Mouse (Mus musculus): ENCODE measurements around the gene Gripap1. TPM values are rescaled to one million over a fixed set of nuclear protein-coding genes. Genes with fewer than 3 reads are reported as not detected.
"Not testable (repeated sequence)": the region's sequence is repeated elsewhere in the genome, so short reads cannot be mapped to it uniquely, and the experiment has no call there.

Gene Gripap1
- polyA plus RNA-seq, 1 experiment: 19.5 TPM

- no peak for DNase-seq (ENCODE audit: low read depth, low spot score)
- 35% methylated on average over 8 of the region's 8 CpGs for WGBS
Measured at GRCm38 (mm10) chrX:7776329-7777082, 13.1 kb upstream of the Gripap1 start.

GRCm38 (mm10) chrX:7778450-7779244 lies 10.9 kb upstream of the Gripap1 start:
- WGBS: 65% methylated on average over 7 of the region's 7 CpGs

GRCm38 (mm10) chrX:7779294-7779693 lies 10.3 kb upstream of the Gripap1 start:
- WGBS: 20% methylated on average over 3 of the region's 3 CpGs
- no peak for DNase-seq (ENCODE audit: low read depth, low spot score)

More at GRCm38 (mm10) chrX:7778450-7779244, 10.9 kb upstream of the Gripap1 start:
- DNase-seq (ENCODE audit: low read depth, low spot score): no peak

- 53% methylated on average over 4 of the region's 4 CpGs for WGBS
- DNase-seq (ENCODE audit: low read depth, low spot score): no peak
Measured at GRCm38 (mm10) chrX:7782603-7783092, 6.9 kb upstream of the Gripap1 start.

DNA sequence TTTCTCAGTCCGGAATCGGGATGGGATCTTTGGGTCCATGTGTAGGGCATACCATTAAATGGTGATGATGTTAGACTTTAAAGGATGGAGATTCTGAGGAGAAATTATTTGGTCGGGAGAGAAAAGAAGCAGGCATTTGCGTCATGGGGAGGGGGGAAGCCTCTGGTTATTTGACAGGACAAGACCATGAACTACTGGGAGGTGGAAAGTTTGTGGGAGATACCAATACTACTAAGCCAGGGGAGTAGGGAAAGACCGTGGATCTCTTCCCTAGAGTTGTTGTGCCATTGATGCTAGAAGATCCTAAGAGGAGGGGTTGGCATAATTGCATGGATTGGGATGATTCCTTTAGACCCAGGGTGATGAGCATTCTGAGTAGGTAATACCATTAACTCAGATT lies 744 bp downstream of the Gripap1 start:
- 22% methylated on average over 5 of the region's 5 CpGs for WGBS
- no peak for DNase-seq (ENCODE audit: low read depth, low spot score)

DNA sequence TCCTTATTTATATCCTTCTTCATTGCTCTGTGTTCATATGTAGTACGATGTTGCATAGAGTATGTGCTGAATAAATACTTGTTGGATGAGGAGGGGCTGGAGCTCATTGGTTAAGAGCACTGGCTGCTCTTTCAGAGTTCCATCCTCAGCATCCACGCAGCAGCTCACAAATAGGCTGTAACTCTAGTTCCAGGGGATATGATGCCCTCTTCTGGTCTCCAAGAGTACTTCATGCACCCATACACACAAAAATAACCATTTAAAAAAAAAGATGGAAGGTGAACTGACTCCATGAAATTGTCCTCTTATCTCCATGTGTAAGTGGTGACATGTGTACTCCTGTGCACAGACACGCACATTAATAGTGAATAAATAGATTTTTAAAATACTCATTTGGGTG lies 3.8 kb downstream of the Gripap1 start:
- 50% methylated on average over 3 of the region's 3 CpGs for WGBS
- no peak for DNase-seq (ENCODE audit: low read depth, low spot score)

GRCm38 (mm10) chrX:7795016-7795415 lies 5.5 kb downstream of the Gripap1 start:
- 24% methylated on average over 7 of the region's 7 CpGs for WGBS
- DNase-seq (ENCODE audit: low read depth, low spot score): no peak

DNA sequence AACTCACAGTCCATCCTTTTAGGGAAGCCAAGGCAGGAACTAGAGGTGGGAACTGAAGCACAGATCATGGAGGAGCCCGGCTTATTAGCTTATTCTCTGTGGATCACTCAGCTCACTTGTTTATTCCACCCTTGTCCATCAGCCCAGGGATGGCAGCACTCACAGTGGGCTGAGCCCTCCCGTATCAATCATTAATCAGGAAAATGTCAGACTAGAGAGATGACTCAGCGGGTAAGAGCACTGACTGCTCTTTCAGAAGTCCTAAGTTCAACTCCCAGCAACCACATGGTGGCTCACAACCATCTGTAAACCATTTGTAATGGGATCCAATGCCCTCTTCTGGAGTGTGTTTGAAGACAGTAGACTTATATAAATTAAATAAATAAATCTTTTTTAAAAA lies 7.8 kb downstream of the Gripap1 start:
- no peak for DNase-seq (ENCODE audit: low read depth, low spot score)
- 54% methylated on average over 3 of the region's 3 CpGs for WGBS

DNA sequence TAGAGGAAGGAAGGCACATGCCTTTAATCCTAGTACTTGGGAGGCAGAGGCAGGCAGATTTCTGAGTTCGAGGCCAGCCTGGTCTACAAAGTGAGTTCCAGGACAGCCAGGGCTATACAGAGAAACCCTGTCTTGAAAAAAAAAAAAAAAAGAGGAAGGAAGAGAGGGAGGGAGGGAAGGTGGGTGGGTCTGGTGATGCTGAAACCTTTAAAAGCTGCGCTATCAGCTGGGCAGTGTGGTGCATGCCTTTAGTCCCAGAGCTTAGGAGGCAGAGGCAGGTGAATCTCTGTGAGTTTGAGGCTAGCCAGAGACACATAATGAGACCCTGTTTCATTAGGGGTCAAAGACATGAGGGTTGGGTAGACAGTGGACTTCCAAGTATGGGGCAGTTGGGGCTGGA lies 12.6 kb downstream of the Gripap1 start:
- WGBS: 80% methylated on average over 2 of the region's 2 CpGs
- not testable (repeated sequence) for DNase-seq (ENCODE audit: low read depth, low spot score)

DNA sequence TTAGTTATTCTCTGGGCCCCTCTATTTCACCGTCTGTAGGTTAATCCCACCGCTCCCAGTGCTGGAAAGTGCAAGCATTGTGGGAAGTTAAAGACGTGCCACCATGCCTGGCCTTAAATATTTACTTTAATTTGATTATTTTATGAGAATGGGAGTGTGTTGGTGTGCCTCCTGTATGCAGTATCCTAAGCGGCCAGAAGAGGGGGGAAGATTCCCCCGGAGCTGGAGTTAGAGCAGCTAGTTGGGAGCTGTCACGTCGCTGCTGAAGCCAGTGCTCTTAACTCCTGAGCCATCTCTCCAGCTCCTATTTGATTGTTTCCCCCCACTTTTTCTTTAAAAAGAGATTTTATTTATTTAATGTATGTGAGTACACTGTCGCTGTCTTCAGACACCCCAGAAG lies 25.5 kb downstream of the Gripap1 start:
- not testable (repeated sequence) for DNase-seq (ENCODE audit: low read depth, low spot score)
- 40% methylated on average over 8 of the region's 8 CpGs for WGBS

DNA sequence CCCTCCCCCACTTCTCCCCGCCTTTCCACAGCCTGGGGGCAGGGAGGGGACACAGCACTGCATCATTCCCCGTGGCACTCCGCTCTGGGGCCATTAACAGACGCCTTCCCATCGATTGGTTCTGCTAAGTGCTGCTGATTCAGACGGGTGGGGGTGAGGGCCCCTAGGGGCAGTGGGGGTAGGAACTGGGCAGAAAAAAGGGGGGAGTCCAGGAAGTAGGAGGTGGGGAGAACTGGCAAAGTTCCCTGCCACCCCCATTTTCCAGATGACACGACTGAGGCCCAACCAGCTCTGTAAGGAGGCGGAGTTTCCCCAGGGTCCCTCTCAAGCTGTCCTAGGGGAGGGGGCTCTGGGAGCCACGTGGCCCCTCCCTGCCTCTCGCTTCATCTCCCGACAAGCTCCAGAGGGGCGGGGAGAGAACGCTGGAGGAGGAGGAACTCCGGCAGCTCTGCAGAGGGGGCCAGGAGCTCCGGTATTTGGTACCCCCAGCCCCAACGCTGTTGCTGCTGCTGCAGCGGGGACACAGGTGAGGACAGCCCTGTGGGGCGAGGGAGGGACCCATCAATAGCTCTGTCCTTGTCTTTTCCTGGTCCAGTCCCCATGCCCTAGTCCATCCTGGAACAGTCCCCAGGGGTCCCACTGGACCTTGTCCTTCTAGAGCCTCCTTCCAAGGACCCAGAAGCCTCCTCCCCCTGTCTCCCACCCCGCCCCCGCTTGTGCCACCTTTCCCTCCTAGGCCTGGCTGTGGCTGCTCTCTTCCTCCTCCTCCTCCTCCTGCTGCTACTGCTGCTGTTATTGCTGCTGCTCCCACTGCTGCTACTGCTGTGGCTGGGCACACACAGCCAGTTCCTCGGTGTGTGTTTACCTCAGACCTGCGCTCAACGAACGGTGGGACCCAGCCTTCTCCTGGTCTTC lies 32.6 kb downstream of the Gripap1 start, which contains the start of gene Kcnd1:
TSS of gene Kcnd1 (plus strand) at position 425 of the 915 bp plus-strand sequence.
- 17% methylated on average over 24 of the region's 24 CpGs for WGBS
- no peak for DNase-seq (ENCODE audit: low read depth, low spot score)

DNA sequence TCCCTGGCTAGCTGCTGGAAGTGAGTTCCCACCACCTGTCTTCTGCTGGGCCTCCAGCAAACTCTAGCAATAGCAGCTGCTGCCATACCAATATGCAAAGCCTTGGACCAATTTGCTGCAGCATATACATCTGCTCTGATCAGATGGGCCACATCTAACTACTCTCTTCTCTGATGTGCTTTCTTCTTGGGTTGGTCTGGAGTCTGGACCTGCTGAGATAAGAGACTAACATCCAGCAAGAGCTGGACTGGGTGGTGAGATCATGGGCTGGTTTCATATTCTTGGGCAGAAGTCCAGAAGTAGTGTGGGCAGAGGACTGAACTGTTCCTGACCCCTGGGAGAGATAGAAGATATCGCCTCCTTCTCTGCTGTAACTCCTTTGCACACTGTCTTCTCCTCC lies 47.6 kb downstream of the Gripap1 start:
- WGBS: 71% methylated on average over 1 of the region's 1 CpGs
- no peak for DNase-seq (ENCODE audit: low read depth, low spot score)

GRCm38 (mm10) chrX:7840842-7841162 lies 51.2 kb downstream of the Gripap1 start:
- no peak for DNase-seq (ENCODE audit: low read depth, low spot score)
- 21% methylated on average over 7 of the region's 7 CpGs for WGBS

GRCm38 (mm10) chrX:7841163-7842162 lies 51.9 kb downstream of the Gripap1 start, which contains the start of gene Otud5:
Gene Otud5, plus strand, starts transcription at chrX:7841364.
- 16% methylated on average over 71 of the region's 74 CpGs for WGBS
- DNase-seq (ENCODE audit: low read depth, low spot score): peak; percentile 59

DNA sequence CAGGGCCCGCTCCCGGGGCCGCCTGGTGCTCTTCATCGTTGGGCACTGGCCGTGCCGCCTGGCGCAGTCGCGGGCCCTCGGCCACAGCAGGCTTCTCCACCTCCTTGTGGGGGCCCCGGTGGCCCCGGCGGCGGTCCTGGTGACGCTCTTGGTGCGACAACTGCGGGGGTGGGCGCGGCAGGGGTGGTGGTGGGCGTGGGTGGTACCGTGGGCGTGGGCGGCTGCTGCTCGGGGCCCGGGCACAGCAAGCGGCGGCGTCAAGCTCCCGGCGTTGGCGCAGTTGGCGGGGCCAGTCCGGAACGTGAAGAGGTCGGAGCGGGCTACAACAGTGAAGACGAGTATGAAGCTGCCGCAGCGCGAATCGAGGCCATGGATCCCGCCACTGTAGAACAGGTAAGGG lies 52.8 kb downstream of the Gripap1 start:
- DNase-seq (ENCODE audit: low read depth, low spot score): no peak
- WGBS: 18% methylated on average over 41 of the region's 42 CpGs

- DNase-seq (ENCODE audit: low read depth, low spot score): no peak
- WGBS: 70% methylated on average over 2 of the region's 2 CpGs
Measured at GRCm38 (mm10) chrX:7847845-7848244, 58.3 kb downstream of the Gripap1 start.

- DNase-seq (ENCODE audit: low read depth, low spot score): no peak
- 26% methylated on average over 2 of the region's 2 CpGs for WGBS
Measured at GRCm38 (mm10) chrX:7854578-7854977, 65.0 kb downstream of the Gripap1 start.

- DNase-seq (ENCODE audit: low read depth, low spot score): no peak
- WGBS: 83% methylated on average over 3 of the region's 3 CpGs
Measured at GRCm38 (mm10) chrX:7859191-7859753, 69.7 kb downstream of the Gripap1 start.

Data from large intestine, adult 2 months (tissue).